Mouse (Mus musculus): ENCODE results near the gene Npcd.

DNA sequence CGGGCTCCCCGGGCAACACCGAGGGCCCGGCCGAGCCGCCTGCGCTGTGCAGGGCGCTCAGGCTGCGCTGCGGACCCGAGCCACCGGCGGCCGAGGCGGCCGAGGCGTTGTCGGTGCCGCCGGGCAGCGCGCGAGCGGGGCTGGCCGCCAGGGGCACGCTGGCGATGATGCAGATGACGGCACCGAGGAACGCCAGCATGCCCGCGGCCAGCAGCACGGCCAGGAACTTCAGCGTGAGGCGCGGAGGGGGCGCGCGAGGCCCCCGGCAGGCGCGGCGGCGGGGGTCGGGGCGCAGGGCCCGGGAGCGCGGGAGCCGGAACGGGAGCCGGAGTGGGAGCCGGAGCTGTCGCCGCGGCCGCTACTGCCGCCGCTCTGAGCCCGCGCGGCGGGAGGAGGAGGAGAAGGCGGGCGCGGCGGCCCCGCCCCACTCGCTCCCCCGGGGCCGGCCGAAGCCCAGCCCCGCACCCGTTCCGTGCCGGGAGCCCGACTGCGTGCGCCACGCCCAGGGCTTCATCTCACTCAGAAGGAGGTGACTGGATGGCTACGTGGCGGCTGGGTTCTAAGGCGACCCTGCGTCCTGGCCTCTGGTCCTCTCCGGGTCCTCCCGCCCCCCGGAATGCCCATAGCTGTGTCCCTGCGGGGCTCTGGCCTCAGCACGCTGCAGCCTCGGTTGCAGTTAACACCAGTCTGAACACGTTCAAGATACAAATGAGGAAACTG is 29.5 kb downstream of the Npcd start, which contains the start of gene Nptxr:
- TF ChIP-seq CTCF (IDR thresholded peaks at IDR 0.05; ENCODE audit: low read depth, low read length) (no peak), POLR2A (IDR thresholded peaks at IDR 0.05; ENCODE audit: borderline replicate concordance, low read depth, low read length) (no peak)
